Mouse (Mus musculus): ENCODE results near the gene Gm26661. TPM values are rescaled to one million over a fixed set of nuclear protein-coding genes. Genes with fewer than 3 reads are reported as not detected.

The Gm26661 gene
- polyA plus RNA-seq, 1 experiment from 2014 or later = not detected

DNA sequence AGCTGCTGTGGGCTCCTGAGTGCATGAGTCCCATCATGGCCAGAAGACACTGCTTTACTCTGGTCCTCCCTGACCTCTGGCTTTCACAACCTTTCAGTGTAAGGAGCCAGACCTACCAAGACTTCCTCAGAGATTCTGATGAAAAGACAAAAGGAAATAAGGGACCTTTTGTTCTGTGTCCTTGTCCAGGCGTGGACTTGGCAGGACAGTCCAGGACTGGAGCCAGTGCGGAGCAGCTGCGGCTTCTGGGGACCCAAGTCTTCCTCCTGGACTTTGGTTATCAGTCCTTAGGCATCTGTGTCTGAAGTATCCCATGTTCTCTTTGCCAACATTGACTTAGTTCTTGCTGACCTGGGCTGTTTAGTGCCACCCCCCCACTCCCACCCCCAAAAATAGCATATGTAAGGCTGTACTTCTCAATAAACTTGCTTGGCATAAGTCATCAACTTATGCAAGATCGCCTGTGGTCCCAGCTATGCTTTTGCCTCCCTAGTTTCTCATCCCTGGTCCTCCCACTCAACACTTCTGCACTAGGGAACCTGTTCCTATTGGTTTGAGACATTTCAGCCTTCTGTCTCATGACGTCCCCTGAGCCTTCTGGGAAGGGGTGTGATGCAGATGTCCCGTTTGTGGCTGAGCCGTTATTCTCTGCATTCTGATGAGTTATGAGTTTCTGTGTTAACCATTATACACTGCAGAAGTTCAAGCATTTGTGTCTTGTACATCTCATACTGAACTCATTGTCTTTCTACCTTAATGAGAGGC lies 1.9 kb upstream of the Gm26661 start:
- H3K27me3 ChIP-seq (ENCODE audit: control insufficient read depth, insufficient read depth, low read length) = no peaks in the 10 kb centered on the region
- no peak overlapping the region for H3K9ac ChIP-seq (ENCODE audit: low read length)
- no peak overlapping the region for H3K4me3 ChIP-seq (ENCODE audit: control insufficient read depth in 1 of 2, insufficient read depth in 1 of 2, low read depth in 1 of 2, low read length in 2 of 2)
- no peak overlapping the region for H3K27ac ChIP-seq (replicated peaks in 1 of 2; ENCODE audit: control insufficient read depth in 1 of 2, insufficient read depth in 1 of 2, low read depth in 2 of 2, low read length in 2 of 2)
- peaks cover 8% of the 10 kb centered on the region in 2 experiments; a peak in 3 of 4 replicates for H3K4me1 ChIP-seq (ENCODE audit: control insufficient read depth in 2 of 2, insufficient read depth in 2 of 2, low read length in 2 of 2)
- whole genome bisulfite sequencing = 77% methylated on average over 7 of the region's 7 CpGs
- no peaks in the 10 kb centered on the region for H3K36me3 ChIP-seq (ENCODE audit: control insufficient read depth, insufficient read depth, low read length)
- no peaks in the 10 kb centered on the region for H3K9me3 ChIP-seq (ENCODE audit: control insufficient read depth, low read length)
- no peak for ATAC-seq (ENCODE audit: insufficient number of reproducible peaks, insufficient read depth, low FRiP score, low read depth)
- no peak overlapping the region for H3K4me2 ChIP-seq (ENCODE audit: low read length)

DNA sequence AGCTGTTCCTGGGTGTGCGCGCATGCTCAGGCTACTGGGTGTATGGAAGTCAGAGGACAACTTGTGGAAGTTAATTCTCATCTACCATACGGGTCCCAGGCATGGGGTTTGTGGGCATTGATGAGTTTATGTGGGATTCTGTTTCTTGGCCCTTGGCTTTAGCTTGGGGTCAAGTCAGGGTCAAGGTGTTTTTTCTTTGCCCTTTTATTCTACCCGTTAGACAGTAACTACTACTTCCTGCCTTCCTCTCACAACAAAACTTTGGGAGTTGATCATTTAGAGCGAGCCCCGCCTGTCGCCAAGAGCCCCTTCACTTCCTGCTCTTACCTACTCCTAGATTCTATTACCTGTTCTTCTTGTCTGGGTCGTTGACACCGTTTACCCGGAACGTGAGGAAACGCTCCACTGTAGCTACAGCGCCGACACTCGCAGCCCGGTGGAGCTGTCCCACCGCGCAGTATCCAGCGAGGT lies 291 bp upstream of the Gm26661 start:
- Histone ChIP-seq H3K4me3 (ENCODE audit: control insufficient read depth in 1 of 2, insufficient read depth in 1 of 2, low read depth in 1 of 2, low read length in 2 of 2) (peak overlapping the region; percentile 38), H3K4me1 (ENCODE audit: control insufficient read depth in 2 of 2, insufficient read depth in 2 of 2, low read length in 2 of 2) (peaks cover 8% of the 10 kb centered on the region in 2 experiments; a peak in 3 of 4 replicates), H3K4me2 (ENCODE audit: low read length) (peak overlapping the region; percentile 75), H3K9ac (ENCODE audit: low read length) (peak overlapping the region; percentile 3; the same call in 1 of the 2 replicates), H3K27ac (replicated peaks in 1 of 2; ENCODE audit: control insufficient read depth in 1 of 2, insufficient read depth in 1 of 2, low read depth in 2 of 2, low read length in 2 of 2) (no peak overlapping the region), H3K9me3 (ENCODE audit: control insufficient read depth, low read length) (no peaks in the 10 kb centered on the region), H3K27me3 (ENCODE audit: control insufficient read depth, insufficient read depth, low read length) (no peaks in the 10 kb centered on the region), H3K36me3 (ENCODE audit: control insufficient read depth, insufficient read depth, low read length) (no peaks in the 10 kb centered on the region)
- 14% methylated on average over 19 of the region's 19 CpGs for WGBS
- ATAC-seq (ENCODE audit: insufficient number of reproducible peaks, insufficient read depth, low FRiP score, low read depth) = no peak

DNA sequence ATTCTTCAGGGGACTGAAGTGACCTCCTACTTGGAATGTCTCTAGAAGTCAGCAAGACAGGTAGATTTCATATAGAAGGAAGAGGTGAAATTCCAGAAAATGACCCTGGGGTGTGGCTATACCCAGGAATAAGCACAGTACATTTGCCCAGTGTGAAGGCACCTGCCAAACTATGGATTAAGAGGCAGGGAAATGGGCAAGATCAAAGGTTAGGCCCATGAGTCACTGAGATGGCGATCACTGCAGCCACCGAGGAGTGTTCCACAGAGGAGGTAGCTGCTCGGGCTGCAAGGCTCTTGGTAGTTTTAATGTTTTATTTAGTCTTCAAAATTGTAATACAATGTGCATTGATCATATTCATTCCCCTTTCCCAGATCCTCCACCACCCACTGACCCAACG lies 4.6 kb downstream of the Gm26661 start:
- no peak for ATAC-seq (ENCODE audit: insufficient number of reproducible peaks, insufficient read depth, low FRiP score, low read depth)
- peaks cover 8% of the 10 kb centered on the region in 2 experiments; a peak in 3 of 4 replicates for H3K4me1 ChIP-seq (ENCODE audit: control insufficient read depth in 2 of 2, insufficient read depth in 2 of 2, low read length in 2 of 2)
- H3K27ac ChIP-seq (replicated peaks in 1 of 2; ENCODE audit: control insufficient read depth in 1 of 2, insufficient read depth in 1 of 2, low read depth in 2 of 2, low read length in 2 of 2) = no peak overlapping the region
- H3K9ac ChIP-seq (ENCODE audit: low read length) = no peak overlapping the region
- 0 out of 2 replicates have a peak, but pooled peaks cover 3% of the 10 kb centered on the region for H3K9me3 ChIP-seq (ENCODE audit: control insufficient read depth, low read length)
- no peaks in the 10 kb centered on the region for H3K27me3 ChIP-seq (ENCODE audit: control insufficient read depth, insufficient read depth, low read length)
- no peak overlapping the region for H3K4me2 ChIP-seq (ENCODE audit: low read length)
- WGBS = 89% methylated on average over 4 of the region's 4 CpGs
- no peaks in the 10 kb centered on the region for H3K36me3 ChIP-seq (ENCODE audit: control insufficient read depth, insufficient read depth, low read length)
- no peak overlapping the region for H3K4me3 ChIP-seq (ENCODE audit: control insufficient read depth in 1 of 2, insufficient read depth in 1 of 2, low read depth in 1 of 2, low read length in 2 of 2)

GRCm38 (mm10) chr14:7800611-7801010 lies 9.2 kb downstream of the Gm26661 start:
- H3K4me1 ChIP-seq (ENCODE audit: control insufficient read depth in 2 of 2, insufficient read depth in 2 of 2, low read length in 2 of 2) = no peaks in the 10 kb centered on the region
- no peak for ATAC-seq (ENCODE audit: insufficient number of reproducible peaks, insufficient read depth, low FRiP score, low read depth)
- no peak overlapping the region for H3K9ac ChIP-seq (ENCODE audit: low read length)
- H3K27me3 ChIP-seq (ENCODE audit: control insufficient read depth, insufficient read depth, low read length) = no peaks in the 10 kb centered on the region
- H3K36me3 ChIP-seq (ENCODE audit: control insufficient read depth, insufficient read depth, low read length) = no peaks in the 10 kb centered on the region
- no peak overlapping the region for H3K4me2 ChIP-seq (ENCODE audit: low read length)
- no peak overlapping the region for H3K4me3 ChIP-seq (ENCODE audit: control insufficient read depth in 1 of 2, insufficient read depth in 1 of 2, low read depth in 1 of 2, low read length in 2 of 2)
- H3K27ac ChIP-seq (replicated peaks in 1 of 2; ENCODE audit: control insufficient read depth in 1 of 2, insufficient read depth in 1 of 2, low read depth in 2 of 2, low read length in 2 of 2) = no peak overlapping the region
- 0 out of 2 replicates have a peak, but pooled peaks cover 3% of the 10 kb centered on the region for H3K9me3 ChIP-seq (ENCODE audit: control insufficient read depth, low read length)

DNA sequence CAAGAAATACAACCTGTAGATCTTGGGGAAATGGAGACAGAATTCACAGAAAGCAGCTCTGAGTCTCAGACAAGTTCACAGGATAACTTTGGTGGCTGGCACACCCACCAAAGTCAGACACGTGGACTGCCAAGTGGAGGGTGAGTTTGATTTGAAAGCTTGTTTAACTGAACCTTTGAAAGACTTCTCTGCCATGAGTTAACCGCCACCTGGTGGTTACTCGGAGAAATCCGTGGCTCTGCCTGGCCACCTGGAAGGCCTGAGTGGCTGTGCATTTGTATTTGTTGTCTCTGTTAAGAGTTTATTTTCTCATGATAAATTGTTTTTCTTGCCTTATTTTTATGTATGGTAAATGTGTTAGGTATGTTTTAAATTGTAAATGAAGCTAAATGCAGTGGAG lies 10.4 kb downstream of the Gm26661 start:
- 9% methylated on average over 4 of the region's 4 CpGs for WGBS

GRCm38 (mm10) chr14:7803874-7804557 lies 12.6 kb downstream of the Gm26661 start:
- no peak overlapping the region for H3K4me2 ChIP-seq (ENCODE audit: low read length)
- no peak overlapping the region for H3K4me3 ChIP-seq (ENCODE audit: control insufficient read depth in 1 of 2, insufficient read depth in 1 of 2, low read depth in 1 of 2, low read length in 2 of 2)
- no peaks in the 10 kb centered on the region for H3K27me3 ChIP-seq (ENCODE audit: control insufficient read depth, insufficient read depth, low read length)
- 0 out of 2 replicates have a peak, but pooled peaks cover 3% of the 10 kb centered on the region for H3K9me3 ChIP-seq (ENCODE audit: control insufficient read depth, low read length)
- WGBS = 50% methylated on average over 4 of the region's 4 CpGs
- H3K27ac ChIP-seq (replicated peaks in 1 of 2; ENCODE audit: control insufficient read depth in 1 of 2, insufficient read depth in 1 of 2, low read depth in 2 of 2, low read length in 2 of 2) = no peak overlapping the region
- no peaks in the 10 kb centered on the region for H3K36me3 ChIP-seq (ENCODE audit: control insufficient read depth, insufficient read depth, low read length)
- peaks cover 0 to 9% of the 10 kb centered on the region in 2 experiments; a peak in 2 of 4 replicates for H3K4me1 ChIP-seq (ENCODE audit: control insufficient read depth in 2 of 2, insufficient read depth in 2 of 2, low read length in 2 of 2)
- H3K9ac ChIP-seq (ENCODE audit: low read length) = no peak overlapping the region
- ATAC-seq (ENCODE audit: insufficient number of reproducible peaks, insufficient read depth, low FRiP score, low read depth) = no peak

More for the DNA sequence above, 10.4 kb downstream of the Gm26661 start:
- H3K4me3 ChIP-seq (ENCODE audit: control insufficient read depth in 1 of 2, insufficient read depth in 1 of 2, low read depth in 1 of 2, low read length in 2 of 2) = no peak overlapping the region
- no peaks in the 10 kb centered on the region for H3K36me3 ChIP-seq (ENCODE audit: control insufficient read depth, insufficient read depth, low read length)
- H3K9me3 ChIP-seq (ENCODE audit: control insufficient read depth, low read length) = 0 out of 2 replicates have a peak, but pooled peaks cover 3% of the 10 kb centered on the region
- no peaks in the 10 kb centered on the region for H3K27me3 ChIP-seq (ENCODE audit: control insufficient read depth, insufficient read depth, low read length)
- no peak overlapping the region for H3K27ac ChIP-seq (replicated peaks in 1 of 2; ENCODE audit: control insufficient read depth in 1 of 2, insufficient read depth in 1 of 2, low read depth in 2 of 2, low read length in 2 of 2)
- no peak overlapping the region for H3K9ac ChIP-seq (ENCODE audit: low read length)
- no peaks in the 10 kb centered on the region for H3K4me1 ChIP-seq (ENCODE audit: control insufficient read depth in 2 of 2, insufficient read depth in 2 of 2, low read length in 2 of 2)
- ATAC-seq (ENCODE audit: insufficient number of reproducible peaks, insufficient read depth, low FRiP score, low read depth) = no peak
- H3K4me2 ChIP-seq (ENCODE audit: low read length) = no peak overlapping the region

- Histone ChIP-seq H3K9ac (ENCODE audit: low read length) (no peak overlapping the region), H3K36me3 (ENCODE audit: control insufficient read depth, insufficient read depth, low read length) (no peaks in the 10 kb centered on the region), H3K4me1 (ENCODE audit: control insufficient read depth in 2 of 2, insufficient read depth in 2 of 2, low read length in 2 of 2) (peaks cover 4 to 12% of the 10 kb centered on the region in 2 experiments; a peak in 3 of 4 replicates), H3K27ac (replicated peaks in 1 of 2; ENCODE audit: control insufficient read depth in 1 of 2, insufficient read depth in 1 of 2, low read depth in 2 of 2, low read length in 2 of 2) (no peak overlapping the region), H3K9me3 (ENCODE audit: control insufficient read depth, low read length) (0 out of 2 replicates have a peak, but pooled peaks cover 3% of the 10 kb centered on the region), H3K4me3 (ENCODE audit: control insufficient read depth in 1 of 2, insufficient read depth in 1 of 2, low read depth in 1 of 2, low read length in 2 of 2) (no peak overlapping the region), H3K4me2 (ENCODE audit: low read length) (no peak overlapping the region), H3K27me3 (ENCODE audit: control insufficient read depth, insufficient read depth, low read length) (no peaks in the 10 kb centered on the region)
- WGBS = 91% methylated on average over 2 of the region's 2 CpGs
- no peak for ATAC-seq (ENCODE audit: insufficient number of reproducible peaks, insufficient read depth, low FRiP score, low read depth)
These were observed 13.1 kb downstream of the Gm26661 start for GRCm38 (mm10) chr14:7804558-7804905.
